Mouse (Mus musculus): ENCODE results near the gene Itga1. TPM values are rescaled to one million over a fixed set of nuclear protein-coding genes. Genes with fewer than 3 reads are reported as not detected.

The Itga1 gene
- 6.0 and 6.8 TPM in 2 replicates for polyA plus RNA-seq (2016; fragmentation: Nextera tagmentation; extraction: Ambion mirVana)

- Histone ChIP-seq H3K4me3 (peak within 1 kb of the TSS; percentile 44), H3K36me3 (no peaks in the 10 kb centered on the region), H3K4me1 (peaks cover 8% of the 10 kb centered on the region; the same call in 1 of the 2 replicates), H3K27ac (replicated peaks) (no peak within 1 kb of the TSS), H3K27me3 (peaks cover 32% of the 10 kb centered on the region), H3K9ac (replicated peaks) (peak within 1 kb of the TSS; percentile 39; the same call in 1 of the 2 replicates), H3K9me3 (no peaks in the 10 kb centered on the region), H3K4me2 (replicated peaks) (peak within 1 kb of the TSS; percentile 71)
- WGBS: under 1% methylated on average over 39 of the region's 39 CpGs
- ATAC-seq (ENCODE audit: low FRiP score, low read depth): peak; percentile 78
These were observed at the start of gene Itga1, which contains the start of gene Gm49395 for GRCm38 (mm10) chr13:115101355-115102191. Itga1 (minus strand) TSS chr13:115101964. Gm49395 (minus strand) TSS chr13:115101921.

GRCm38 (mm10) chr13:115150602-115151001, 48.8 kb upstream of the Itga1 start:
- Histone ChIP-seq H3K4me3 (no peak overlapping the region), H3K4me2 (replicated peaks) (no peak overlapping the region), H3K27ac (replicated peaks) (no peak overlapping the region), H3K9me3 (no peaks in the 10 kb centered on the region), H3K27me3 (no peaks in the 10 kb centered on the region), H3K9ac (replicated peaks) (no peak overlapping the region), H3K4me1 (no peaks in the 10 kb centered on the region), H3K36me3 (no peaks in the 10 kb centered on the region)
- WGBS: 100% methylated on average over 1 of the region's 1 CpGs
- ATAC-seq (ENCODE audit: low FRiP score, low read depth): no peak

GRCm38 (mm10) chr13:115149849-115150248, 48.1 kb upstream of the Itga1 start:
- Histone ChIP-seq H3K27ac (replicated peaks) (no peak overlapping the region), H3K9me3 (no peaks in the 10 kb centered on the region), H3K27me3 (no peaks in the 10 kb centered on the region), H3K4me3 (no peak overlapping the region), H3K9ac (replicated peaks) (no peak overlapping the region), H3K36me3 (no peaks in the 10 kb centered on the region), H3K4me1 (no peaks in the 10 kb centered on the region), H3K4me2 (replicated peaks) (no peak overlapping the region)
- ATAC-seq (ENCODE audit: low FRiP score, low read depth): no peak
- WGBS: 89% methylated on average over 6 of the region's 6 CpGs

GRCm38 (mm10) chr13:115143575-115143974, 41.8 kb upstream of the Itga1 start:
- no peaks in the 10 kb centered on the region for H3K36me3 ChIP-seq
- no peaks in the 10 kb centered on the region for H3K9me3 ChIP-seq
- no peak overlapping the region for H3K9ac ChIP-seq (replicated peaks)
- WGBS: 94% methylated on average over 2 of the region's 2 CpGs
- H3K4me3 ChIP-seq: no peak overlapping the region
- no peak overlapping the region for H3K4me2 ChIP-seq (replicated peaks)
- ATAC-seq (ENCODE audit: low FRiP score, low read depth): no peak
- H3K27ac ChIP-seq (replicated peaks): no peak overlapping the region
- H3K4me1 ChIP-seq: no peaks in the 10 kb centered on the region
- H3K27me3 ChIP-seq: no peaks in the 10 kb centered on the region

- no peak for ATAC-seq (ENCODE audit: low FRiP score, low read depth)
These were observed 40.3 kb upstream of the Itga1 start for GRCm38 (mm10) chr13:115142066-115142465.

GRCm38 (mm10) chr13:115138513-115138912, 36.7 kb upstream of the Itga1 start:
- Histone ChIP-seq H3K36me3 (no peaks in the 10 kb centered on the region), H3K9ac (replicated peaks) (no peak overlapping the region), H3K4me2 (replicated peaks) (no peak overlapping the region), H3K4me3 (no peak overlapping the region), H3K9me3 (no peaks in the 10 kb centered on the region), H3K4me1 (no peaks in the 10 kb centered on the region), H3K27me3 (no peaks in the 10 kb centered on the region), H3K27ac (replicated peaks) (no peak overlapping the region)
- WGBS: 89% methylated on average over 7 of the region's 7 CpGs
- no peak for ATAC-seq (ENCODE audit: low FRiP score, low read depth)

More at GRCm38 (mm10) chr13:115142066-115142465, 40.3 kb upstream of the Itga1 start:
- no peaks in the 10 kb centered on the region for H3K9me3 ChIP-seq
- no peak overlapping the region for H3K27ac ChIP-seq (replicated peaks)
- no peaks in the 10 kb centered on the region for H3K27me3 ChIP-seq
- 87% methylated on average over 3 of the region's 3 CpGs for WGBS
- no peaks in the 10 kb centered on the region for H3K36me3 ChIP-seq
- no peak overlapping the region for H3K4me2 ChIP-seq (replicated peaks)
- H3K4me1 ChIP-seq: no peaks in the 10 kb centered on the region
- no peak overlapping the region for H3K9ac ChIP-seq (replicated peaks)
- no peak overlapping the region for H3K4me3 ChIP-seq

- Histone ChIP-seq H3K4me2 (replicated peaks) (no peak overlapping the region), H3K4me1 (no peaks in the 10 kb centered on the region), H3K9me3 (no peaks in the 10 kb centered on the region), H3K9ac (replicated peaks) (no peak overlapping the region), H3K4me3 (no peak overlapping the region), H3K27ac (replicated peaks) (no peak overlapping the region), H3K36me3 (no peaks in the 10 kb centered on the region), H3K27me3 (no peaks in the 10 kb centered on the region)
- no peak for ATAC-seq (ENCODE audit: low FRiP score, low read depth)
- 83% methylated on average over 3 of the region's 3 CpGs for WGBS
These were observed 35.0 kb upstream of the Itga1 start for GRCm38 (mm10) chr13:115136761-115137160.

- Histone ChIP-seq H3K27me3 (no peaks in the 10 kb centered on the region), H3K4me2 (replicated peaks) (no peak overlapping the region), H3K36me3 (no peaks in the 10 kb centered on the region), H3K27ac (replicated peaks) (no peak overlapping the region), H3K4me1 (no peaks in the 10 kb centered on the region), H3K9ac (replicated peaks) (no peak overlapping the region), H3K4me3 (no peak overlapping the region), H3K9me3 (no peaks in the 10 kb centered on the region)
- 35% methylated on average over 5 of the region's 5 CpGs for WGBS
- ATAC-seq (ENCODE audit: low FRiP score, low read depth): no peak
These were observed 30.7 kb upstream of the Itga1 start for GRCm38 (mm10) chr13:115132435-115132834.

- no peak for ATAC-seq (ENCODE audit: low FRiP score, low read depth)
- Histone ChIP-seq H3K4me3 (no peak overlapping the region), H3K36me3 (no peaks in the 10 kb centered on the region), H3K9me3 (no peaks in the 10 kb centered on the region), H3K4me1 (no peaks in the 10 kb centered on the region), H3K4me2 (replicated peaks) (no peak overlapping the region), H3K27ac (replicated peaks) (no peak overlapping the region), H3K9ac (replicated peaks) (no peak overlapping the region), H3K27me3 (no peaks in the 10 kb centered on the region)
- WGBS: 76% methylated on average over 3 of the region's 3 CpGs
These were observed 29.6 kb upstream of the Itga1 start for GRCm38 (mm10) chr13:115131381-115131780.

GRCm38 (mm10) chr13:115130035-115130434, 28.3 kb upstream of the Itga1 start:
- Histone ChIP-seq H3K4me3 (no peak overlapping the region), H3K4me1 (no peaks in the 10 kb centered on the region), H3K27ac (replicated peaks) (no peak overlapping the region), H3K36me3 (no peaks in the 10 kb centered on the region), H3K4me2 (replicated peaks) (no peak overlapping the region), H3K9ac (replicated peaks) (no peak overlapping the region), H3K27me3 (no peaks in the 10 kb centered on the region), H3K9me3 (no peaks in the 10 kb centered on the region)
- ATAC-seq (ENCODE audit: low FRiP score, low read depth): no peak
- WGBS: 98% methylated on average over 2 of the region's 2 CpGs

GRCm38 (mm10) chr13:115127826-115128225, 26.1 kb upstream of the Itga1 start:
- Histone ChIP-seq H3K4me2 (replicated peaks) (no peak overlapping the region), H3K9me3 (no peaks in the 10 kb centered on the region), H3K4me3 (no peak overlapping the region), H3K36me3 (no peaks in the 10 kb centered on the region), H3K4me1 (no peaks in the 10 kb centered on the region), H3K27ac (replicated peaks) (no peak overlapping the region), H3K27me3 (no peaks in the 10 kb centered on the region), H3K9ac (replicated peaks) (no peak overlapping the region)
- WGBS: 91% methylated on average over 1 of the region's 1 CpGs
- no peak for ATAC-seq (ENCODE audit: low FRiP score, low read depth)

GRCm38 (mm10) chr13:115126534-115126933, 24.8 kb upstream of the Itga1 start:
- H3K27me3 ChIP-seq: no peaks in the 10 kb centered on the region
- H3K4me2 ChIP-seq (replicated peaks): no peak overlapping the region
- H3K27ac ChIP-seq (replicated peaks): no peak overlapping the region
- no peak for ATAC-seq (ENCODE audit: low FRiP score, low read depth)
- WGBS: 93% methylated on average over 2 of the region's 2 CpGs
- no peak overlapping the region for H3K9ac ChIP-seq (replicated peaks)
- no peaks in the 10 kb centered on the region for H3K9me3 ChIP-seq
- H3K4me3 ChIP-seq: no peak overlapping the region
- no peaks in the 10 kb centered on the region for H3K4me1 ChIP-seq
- no peaks in the 10 kb centered on the region for H3K36me3 ChIP-seq
